Mouse (Mus musculus) E14TG2a.4 (cell line): ENCODE data around the gene Scpep1.
"Not testable (repeated sequence)": the region's sequence is repeated elsewhere in the genome, so short reads cannot be mapped to it uniquely, and the experiment has no call there.

ENCODE experiments used
- CTCF ChIP-seq: conservative IDR thresholded peaks from 2 replicates; pipeline ENCODE4 v1.5.1; 2014; ENCODE audit warnings: low read length
- NANOG ChIP-seq: IDR thresholded peaks from 2 replicates; pipeline ENCODE4 v1.6.1; 2014; ENCODE audit warnings: borderline replicate concordance, low read length, mixed read lengths
- POU5F1 ChIP-seq: IDR thresholded peaks from 2 replicates; pipeline ENCODE4 v1.6.1; 2014; ENCODE audit warnings: low read length, borderline replicate concordance

GRCm38 (mm10) chr11:88894279-88894678 lies 61.0 kb downstream of the Scpep1 start:
- TF ChIP-seq CTCF, POU5F1, NANOG: not testable (repeated sequence)
